8 mouse cellular contexts compared by ENCODE assay signal in genomic region chr5:137189326-137189725, GRCm38 (mm10). TPM values are rescaled to one million over a fixed set of nuclear protein-coding genes. Genes with fewer than 3 reads are reported as not detected.
DNase-seq lines count a peak whose midpoint lies in the region; ATAC-seq and TF ChIP-seq lines count a peak whose summit lies in the region.

No protein-coding gene starts in this region.

- no peak for TF ChIP-seq POLR2A in brain, embryonic 14.5 days (IDR thresholded peaks at IDR 0.05; ENCODE audit: borderline replicate concordance, extremely low read depth, insufficient read depth, insufficient read length, poor library complexity, severe bottlenecking)

- DNase-seq in left cerebral cortex, adult 2 months (ENCODE audit: extremely low spot score in 1 of 2, low spot score in 2 of 2): peak in 1 of 2 experiments; percentile 12
- DNase-seq in left cerebral cortex, adult 11 months (ENCODE audit: low spot score): no peak
- DNase-seq in brain, embryonic 14.5 days (ENCODE audit: low read depth): peak; percentile 44
- peak; percentile 41 for DNase-seq in liver
- no peak for DNase-seq in gastrocnemius, postnatal 10 days
- no peak for DNase-seq in layer of hippocampus, postnatal 25 days (ENCODE audit: extremely low spot score in 1 of 2, low spot score in 1 of 2)

- H3K4me3 ChIP-seq in left cerebral cortex, adult 2 months: peak overlapping the region; percentile 46
- H3K4me3 ChIP-seq in heart, embryonic 12.5 days: peak overlapping the region; percentile 72
- peak overlapping the region; percentile 41 for H3K4me3 ChIP-seq in neural tube, embryonic 14.5 days (ENCODE audit: low read depth, low read length)

- peak overlapping the region; percentile 98 for H3K4me2 ChIP-seq in heart, embryonic 12.5 days
- peak overlapping the region; percentile 70 for H3K4me2 ChIP-seq in neural tube, embryonic 14.5 days (ENCODE audit: low read depth, low read length)

- 0 out of 2 replicates have a peak overlapping the region, but pooled peaks have one; percentile 32 for H3K27ac ChIP-seq in left cerebral cortex, adult 2 months
- no peak overlapping the region for H3K27ac ChIP-seq in heart, embryonic 12.5 days (ENCODE audit: poor library complexity, severe bottlenecking)
- H3K27ac ChIP-seq in neural tube, embryonic 14.5 days (ENCODE audit: low read depth, low read length): no peak overlapping the region

- H3K27me3 ChIP-seq in heart, embryonic 12.5 days (replicated peaks): peaks cover 13% of the 10 kb centered on the region
- H3K27me3 ChIP-seq in neural tube, embryonic 14.5 days (ENCODE audit: control insufficient read depth, insufficient read depth, low read length): no peaks in the 10 kb centered on the region

- TF ChIP-seq CTCF in left cerebral cortex, adult 2 months (IDR thresholded peaks at IDR 0.05): no peak
- TF ChIP-seq CTCF in brain, embryonic 14.5 days (IDR thresholded peaks at IDR 0.05; ENCODE audit: borderline replicate concordance, extremely low read depth, insufficient read depth, insufficient read length): no peak

- no peak for ATAC-seq in heart, embryonic 12.5 days (ENCODE audit: insufficient number of reproducible peaks, low FRiP score)
- no peak; the same call in 1 of the 2 replicates for ATAC-seq in neural tube, embryonic 14.5 days (ENCODE audit: low read depth)

- intact Hi-C loops in left cerebral cortex, adult 2 months (cut with DNase I): no loop called here

- no peaks in the 10 kb centered on the region for H3K36me3 ChIP-seq in heart, embryonic 12.5 days
- no peaks in the 10 kb centered on the region for H3K36me3 ChIP-seq in neural tube, embryonic 14.5 days (ENCODE audit: control insufficient read depth, insufficient read depth, low read length)

- H3K4me1 ChIP-seq in heart, embryonic 12.5 days (replicated peaks): no peaks in the 10 kb centered on the region
- no peaks in the 10 kb centered on the region for H3K4me1 ChIP-seq in neural tube, embryonic 14.5 days (ENCODE audit: control insufficient read depth, insufficient read depth, low read length)

- peak overlapping the region; percentile 79 for H3K9ac ChIP-seq in heart, embryonic 12.5 days
- H3K9ac ChIP-seq in neural tube, embryonic 14.5 days (replicated peaks; ENCODE audit: low read depth, low read length): peak overlapping the region; percentile 57

- H3K9me3 ChIP-seq in heart, embryonic 12.5 days (replicated peaks): 0 out of 2 replicates have a peak, but pooled peaks cover 3% of the 10 kb centered on the region
- no peaks in the 10 kb centered on the region for H3K9me3 ChIP-seq in neural tube, embryonic 14.5 days (ENCODE audit: control insufficient read depth, low read length)

- 4% methylated on average over 32 of the region's 34 CpGs for WGBS in heart, embryonic 12.5 days
- whole genome bisulfite sequencing in neural tube, embryonic 14.5 days: 5% methylated on average over 34 of the region's 34 CpGs

RNA-seq across cellular contexts. Expression of gene Muc3a, which starts 22.9 kb away (rescaled TPM):
- 1 to 10 TPM; 4.6 to 5.4 TPM for total RNA-seq in left cerebral cortex, adult 2 months (2021)
- polyA plus RNA-seq in brain, embryonic 14.5 days (2012; rRNA removed): 0.87 and 1.4 TPM in 2 replicates
- polyA plus RNA-seq in heart, embryonic 12.5 days (2016; fragmentation: Nextera tagmentation; extraction: Ambion mirVana): 0.09 TPM in 1 of 2 replicates, not detected in the other
- polyA plus RNA-seq in neural tube, embryonic 14.5 days (2014; fragmentation: Nextera tagmentation; extraction: Ambion mirVana): 0.37 and 0.91 TPM in 2 replicates
- total RNA-seq in gastrocnemius, postnatal 10 days (2021): under 1 TPM; 0.23 to 0.59 TPM
- total RNA-seq in layer of hippocampus, postnatal 25 days (2021): 1 to 10 TPM; 1.6 to 5.4 TPM

RNA-seq across cellular contexts. Expression of gene Muc3, which starts 40.2 kb away (rescaled TPM):
- not detected for total RNA-seq in left cerebral cortex, adult 2 months (2021)
- 0.05 and 0.08 TPM in 2 replicates for polyA plus RNA-seq in brain, embryonic 14.5 days (2012; rRNA removed)
- 0.21 TPM in 1 of 2 replicates, not detected in the other for polyA plus RNA-seq in heart, embryonic 12.5 days (2016; fragmentation: Nextera tagmentation; extraction: Ambion mirVana)
- polyA plus RNA-seq in neural tube, embryonic 14.5 days (2014; fragmentation: Nextera tagmentation; extraction: Ambion mirVana): not detected in 2 replicates
- not detected for total RNA-seq in gastrocnemius, postnatal 10 days (2021)
- total RNA-seq in layer of hippocampus, postnatal 25 days (2021): not detected

Comparison
In these comparisons a context has a peak if more than half of its experiments do, and no peak if none do; other contexts are left out.
1. DNase-seq: peak in brain, embryonic 14.5 days (single experiment) and liver (single experiment); none in left cerebral cortex, adult 11 months (single experiment), gastrocnemius, postnatal 10 days (single experiment) and layer of hippocampus, postnatal 25 days (0 of 2).
2. Peak in every context shown above with its lines, with median percentiles within 50 percentile points of each other: H3K4me3 ChIP-seq.